Mouse (Mus musculus) megakaryocyte, embryonic 14.5 days (primary cell): ENCODE data around the gene Isl2.

Experiments used
- FLI1 ChIP-seq: IDR thresholded peaks from 2 replicates; pipeline ENCODE4 v1.6.1; 2012; ENCODE audit warnings: low read length, inconsistent platforms, mixed read lengths
- GATA1 ChIP-seq: IDR thresholded peaks from 3 replicates; pipeline ENCODE4 v1.6.1; 2012; ENCODE audit warnings: mixed read lengths, low read length, inconsistent platforms, borderline replicate concordance

GRCm38 (mm10) chr9:55545556-55546175 is 7.2 kb downstream of the Isl2 start:
- TF ChIP-seq GATA1 (no peak), FLI1 (no peak)
